Mouse (Mus musculus): ENCODE measurements around the gene Snx18. TPM values are rescaled to one million over a fixed set of nuclear protein-coding genes. Genes with fewer than 3 reads are reported as not detected.
A peak's percentile ranks its signal among the peaks of the same experiment; 100 is the strongest.

Snx18 gene
- total RNA-seq, 2 experiments from 2014 or later, result 22.6 to 22.8 TPM

DNA sequence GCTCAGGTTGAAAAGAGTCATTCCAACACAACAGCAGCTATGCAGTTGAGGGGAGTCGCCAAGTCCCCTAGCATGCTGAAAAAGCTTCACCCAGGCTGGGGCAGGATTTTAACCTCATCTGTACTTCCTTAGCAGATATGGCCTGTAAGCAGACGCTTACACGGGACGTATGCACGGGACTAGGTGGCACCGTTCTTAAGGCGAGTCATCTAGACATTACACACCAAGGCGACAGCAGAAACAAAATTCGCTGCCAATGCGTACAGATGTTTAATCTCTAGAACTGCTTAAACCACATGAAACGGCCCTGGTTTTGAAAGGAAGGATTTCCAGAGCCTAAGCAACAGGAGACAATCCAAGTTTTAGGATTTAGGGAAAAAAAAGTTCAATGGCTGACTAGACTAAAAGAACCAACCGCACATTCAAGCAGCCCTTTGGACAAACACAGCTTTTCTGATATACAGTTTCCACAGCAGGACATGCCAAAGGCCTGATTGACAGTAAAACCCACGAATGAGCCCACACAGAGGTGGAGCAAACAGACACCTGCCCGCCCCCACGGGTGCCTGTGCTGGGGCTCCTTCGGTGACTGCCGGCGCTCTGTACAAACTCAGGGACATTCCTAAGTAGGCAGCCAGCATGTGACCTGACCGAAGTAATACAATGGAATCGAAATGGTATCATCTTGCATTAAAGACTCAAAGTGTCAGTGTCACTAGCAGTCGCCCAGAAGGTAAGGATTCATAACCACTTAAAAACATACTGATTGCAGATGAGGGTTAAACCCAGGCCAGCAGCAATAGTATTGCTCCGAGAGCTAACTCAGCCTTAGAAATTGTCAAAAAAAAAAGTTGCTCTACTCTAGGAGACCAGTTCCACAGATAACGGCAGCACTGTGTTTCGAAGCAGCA, 3.5 kb downstream of the Snx18 start:
- Histone ChIP-seq H3K4me3 (peak overlapping the region; percentile 82), H3K27ac (peak overlapping the region; percentile 96)
- DNase-seq (ENCODE audit: extremely low spot score in 1 of 2, low spot score in 2 of 2), result peak; percentile 54 to 74
- intact Hi-C loops (cut with DNase I), result loop anchor here (2.0 to 5.0 kb wide), 5 partner anchors 26 to 568 kb away; partner anchors contain the start of gene Gpx8
- no peak for TF ChIP-seq CTCF (IDR thresholded peaks at IDR 0.05)

- peak overlapping the region; percentile 82 for H3K4me3 ChIP-seq
- intact Hi-C loops (cut with DNase I), result loop anchor here (2.0 kb wide), 1 partner anchor 25 kb away; no protein-coding TSS in a partner anchor
- DNase-seq (ENCODE audit: extremely low spot score in 1 of 2, low spot score in 2 of 2), result no peak
- H3K27ac ChIP-seq, result peak overlapping the region; percentile 59
- no peak for TF ChIP-seq CTCF (IDR thresholded peaks at IDR 0.05)
Measured at GRCm38 (mm10) chr13:113613882-113614281, 4.5 kb downstream of the Snx18 start.

- TF ChIP-seq CTCF (IDR thresholded peaks at IDR 0.05), result no peak
- peak overlapping the region; percentile 59 for H3K27ac ChIP-seq
- DNase-seq (ENCODE audit: extremely low spot score in 1 of 2, low spot score in 2 of 2), result no peak
- intact Hi-C loops (cut with DNase I), result no loop called here
- peak overlapping the region; percentile 82 for H3K4me3 ChIP-seq
Measured at GRCm38 (mm10) chr13:113613341-113613740, 5.0 kb downstream of the Snx18 start.

DNA sequence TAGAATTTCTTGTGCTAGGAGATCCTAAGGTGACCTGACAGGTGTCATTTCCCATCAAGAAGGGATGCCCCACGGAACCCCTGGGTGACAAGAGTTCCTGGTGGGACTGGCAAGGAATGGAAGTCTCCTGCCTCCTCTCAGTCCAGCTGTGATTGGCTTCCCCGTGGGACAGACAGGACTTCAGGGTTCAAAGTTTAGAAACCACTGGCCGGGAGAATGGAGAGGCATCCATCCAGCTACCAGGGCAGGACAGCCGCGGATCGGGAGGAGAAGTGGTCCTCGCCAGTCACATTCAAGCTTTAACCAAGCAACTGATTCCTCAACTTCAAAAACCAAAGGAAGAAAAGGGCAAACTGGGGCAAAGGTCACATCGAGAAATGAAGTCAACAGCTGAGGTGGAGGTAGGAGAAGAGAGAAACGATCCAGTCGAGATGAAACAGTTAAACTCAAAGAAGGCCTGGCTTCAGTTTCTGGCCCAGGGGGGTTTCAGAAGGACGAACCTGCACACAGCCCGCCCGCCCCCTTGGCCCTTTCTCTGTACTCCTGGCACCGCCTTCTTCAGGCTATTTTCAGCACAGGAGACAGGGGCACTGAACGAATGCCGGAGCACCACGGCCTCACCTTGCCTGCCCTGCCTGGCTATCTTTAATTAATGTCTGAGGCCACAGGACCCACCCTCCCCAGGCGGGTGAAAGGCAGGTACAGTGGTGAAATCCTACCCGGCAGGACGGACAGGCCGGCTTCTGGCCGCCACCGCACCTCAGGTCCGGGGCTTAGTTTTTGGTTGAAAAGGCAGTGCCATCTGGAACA, 6.0 kb downstream of the Snx18 start:
- peak overlapping the region; percentile 82 for H3K4me3 ChIP-seq
- intact Hi-C loops (cut with DNase I), result no loop called here
- H3K27ac ChIP-seq, result no peak overlapping the region
- no peak for TF ChIP-seq CTCF (IDR thresholded peaks at IDR 0.05)
- no peak for DNase-seq (ENCODE audit: extremely low spot score in 1 of 2, low spot score in 2 of 2)

DNA sequence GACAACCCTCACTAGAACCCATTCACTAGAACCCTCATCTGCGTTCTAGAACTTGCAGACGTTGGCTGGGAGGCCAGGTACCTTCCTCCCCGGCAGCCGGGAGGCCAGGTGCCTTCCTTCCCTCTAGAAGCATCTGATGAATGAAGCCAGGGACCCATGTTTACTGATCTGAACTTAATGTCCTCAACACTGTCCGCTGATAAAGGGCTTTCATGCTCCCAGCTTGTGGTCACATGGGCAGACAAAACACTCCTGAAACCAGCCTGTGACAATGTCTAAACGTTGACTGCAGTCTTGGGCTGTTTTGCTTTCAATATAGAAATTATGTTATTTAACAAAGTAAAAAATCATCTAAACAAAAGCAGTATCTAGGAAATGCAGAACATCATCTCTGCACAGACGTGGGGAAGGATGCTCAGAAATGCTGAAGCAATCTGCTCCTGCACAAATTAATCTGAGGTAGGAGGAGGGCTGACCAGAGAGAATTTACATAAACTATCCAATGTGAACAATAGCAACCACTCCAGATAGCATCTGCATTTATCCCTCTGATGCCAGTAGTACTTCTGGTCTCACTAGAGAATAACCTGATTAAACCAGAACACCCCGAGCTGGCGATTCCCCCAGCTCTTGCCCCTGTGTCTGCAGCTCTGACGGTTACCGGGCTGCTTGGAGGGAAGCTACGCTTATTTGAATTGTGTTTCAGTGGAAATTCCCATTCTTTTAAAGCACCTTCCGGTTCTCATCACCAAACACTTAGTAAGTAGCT, 7.4 kb downstream of the Snx18 start:
- Histone ChIP-seq H3K27ac (0 out of 2 replicates have a peak overlapping the region, but pooled peaks have one; percentile 1), H3K4me3 (no peak overlapping the region; the same call in 1 of the 2 replicates)
- TF ChIP-seq CTCF (IDR thresholded peaks at IDR 0.05), result no peak
- intact Hi-C loops (cut with DNase I), result no loop called here
- no peak for DNase-seq (ENCODE audit: extremely low spot score in 1 of 2, low spot score in 2 of 2)

DNA sequence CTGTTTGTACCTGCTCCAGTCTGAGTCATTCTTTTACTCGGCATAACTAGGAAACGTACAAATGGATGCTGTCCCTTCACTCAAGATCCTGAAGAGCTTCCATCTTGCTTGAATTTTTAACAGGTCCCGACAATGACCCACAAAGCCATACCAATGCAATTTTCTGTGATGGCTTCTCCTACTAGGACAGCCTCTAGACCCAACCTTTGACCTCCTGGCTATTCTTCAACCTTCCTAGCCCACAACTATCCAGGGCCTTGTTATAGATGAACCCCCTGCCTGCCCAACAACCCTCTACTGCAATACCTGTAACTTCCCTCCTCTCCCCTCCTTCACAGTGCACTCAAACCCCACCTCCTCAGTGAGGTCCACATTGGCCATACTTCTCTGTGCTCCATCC, 8.9 kb downstream of the Snx18 start:
- no peak overlapping the region for H3K27ac ChIP-seq
- intact Hi-C loops (cut with DNase I), result no loop called here
- no peak for DNase-seq (ENCODE audit: extremely low spot score in 1 of 2, low spot score in 2 of 2)
- no peak for TF ChIP-seq CTCF (IDR thresholded peaks at IDR 0.05)
- H3K4me3 ChIP-seq, result no peak overlapping the region

DNA sequence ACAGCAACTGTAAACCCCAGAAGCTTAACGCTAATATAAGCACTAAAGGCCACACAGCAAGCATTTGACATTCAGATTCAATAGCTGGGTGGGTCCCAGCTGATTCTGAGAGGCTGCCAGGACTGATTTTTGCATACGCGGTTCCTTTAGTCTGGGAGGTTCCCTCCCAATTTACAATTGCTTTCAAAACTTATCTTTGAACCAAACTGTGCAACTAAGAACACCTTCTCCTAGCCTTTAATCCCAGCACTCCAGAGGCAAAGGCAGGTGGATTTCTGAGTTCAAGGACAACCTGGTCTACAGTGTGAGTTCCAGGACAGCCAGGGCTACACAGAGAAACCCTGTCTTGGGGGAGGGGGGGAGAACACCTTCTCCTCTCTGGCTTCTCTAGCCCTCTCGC, 10.5 kb downstream of the Snx18 start:
- intact Hi-C loops (cut with DNase I), result no loop called here
- DNase-seq (ENCODE audit: extremely low spot score in 1 of 2, low spot score in 2 of 2), result no peak
- Histone ChIP-seq H3K27ac (no peak overlapping the region), H3K4me3 (no peak overlapping the region)
- TF ChIP-seq CTCF (IDR thresholded peaks at IDR 0.05), result no peak

GRCm38 (mm10) chr13:113607371-113607770, 11.0 kb downstream of the Snx18 start:
- no peak for DNase-seq (ENCODE audit: extremely low spot score in 1 of 2, low spot score in 2 of 2)
- intact Hi-C loops (cut with DNase I), result no loop called here
- TF ChIP-seq CTCF (IDR thresholded peaks at IDR 0.05), result no peak
- Histone ChIP-seq H3K4me3 (no peak overlapping the region), H3K27ac (no peak overlapping the region)

DNA sequence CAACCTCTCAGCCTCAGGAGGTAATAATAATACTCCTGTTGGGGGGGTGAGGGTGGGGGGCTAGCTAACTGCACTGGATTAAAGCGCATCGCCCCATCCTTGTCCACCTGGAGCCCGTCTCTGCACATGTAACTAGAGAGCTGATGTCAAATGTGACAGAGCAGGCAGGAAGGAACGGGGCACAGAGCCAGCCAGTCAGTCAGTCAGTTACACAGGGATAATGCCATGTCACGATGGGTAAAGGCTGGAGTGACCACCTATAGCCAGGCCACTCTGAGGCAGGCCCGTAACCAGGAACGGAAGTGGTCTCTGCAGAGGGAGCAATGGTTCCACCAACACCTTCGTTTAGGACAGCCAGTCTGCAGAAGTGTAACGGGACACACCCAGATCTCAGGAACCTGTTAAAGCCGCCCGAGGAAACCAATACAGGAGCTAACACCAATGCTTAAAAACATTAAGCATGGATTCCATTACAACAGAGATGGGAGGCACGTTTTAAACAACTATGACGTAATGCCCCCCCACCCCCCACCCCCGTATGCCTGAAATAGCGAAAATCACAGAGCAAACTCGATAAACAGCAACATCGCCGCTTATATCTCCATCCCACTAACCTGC, 11.5 kb downstream of the Snx18 start:
- DNase-seq (ENCODE audit: extremely low spot score in 1 of 2, low spot score in 2 of 2), result no peak
- no peak overlapping the region for H3K27ac ChIP-seq
- TF ChIP-seq CTCF (IDR thresholded peaks at IDR 0.05), result no peak
- no peak overlapping the region for H3K4me3 ChIP-seq
- intact Hi-C loops (cut with DNase I), result no loop called here

DNA sequence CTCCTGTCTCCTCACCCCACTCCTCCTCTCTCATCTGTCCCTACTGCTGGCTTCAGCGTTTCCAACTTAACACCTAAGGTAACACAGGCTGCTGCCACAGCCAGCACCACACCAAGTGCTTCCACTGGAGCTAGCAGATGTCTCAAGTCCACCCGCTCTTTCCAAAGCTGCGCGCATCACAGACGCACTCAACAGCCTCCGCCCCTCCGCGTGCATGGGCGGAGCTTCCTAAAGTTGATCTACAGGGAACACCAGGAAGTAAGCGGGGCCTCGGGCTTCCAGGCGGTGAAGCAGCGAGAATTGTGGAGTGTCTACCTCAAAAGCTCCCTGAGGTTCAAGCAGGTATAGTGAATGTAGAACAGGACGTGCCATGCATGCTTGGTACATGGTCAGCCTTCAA, 12.2 kb downstream of the Snx18 start:
- Histone ChIP-seq H3K27ac (no peak overlapping the region), H3K4me3 (no peak overlapping the region)
- TF ChIP-seq CTCF (IDR thresholded peaks at IDR 0.05), result no peak
- no peak for DNase-seq (ENCODE audit: extremely low spot score in 1 of 2, low spot score in 2 of 2)
- intact Hi-C loops (cut with DNase I), result no loop called here

GRCm38 (mm10) chr13:113605693-113606092, 12.7 kb downstream of the Snx18 start:
- intact Hi-C loops (cut with DNase I), result no loop called here
- TF ChIP-seq CTCF (IDR thresholded peaks at IDR 0.05), result no peak
- no peak for DNase-seq (ENCODE audit: extremely low spot score in 1 of 2, low spot score in 2 of 2)
- no peak overlapping the region for H3K4me3 ChIP-seq
- no peak overlapping the region for H3K27ac ChIP-seq
